Mouse (Mus musculus): ENCODE measurements around the gene Dnm3.

Gene Dnm3

DNA sequence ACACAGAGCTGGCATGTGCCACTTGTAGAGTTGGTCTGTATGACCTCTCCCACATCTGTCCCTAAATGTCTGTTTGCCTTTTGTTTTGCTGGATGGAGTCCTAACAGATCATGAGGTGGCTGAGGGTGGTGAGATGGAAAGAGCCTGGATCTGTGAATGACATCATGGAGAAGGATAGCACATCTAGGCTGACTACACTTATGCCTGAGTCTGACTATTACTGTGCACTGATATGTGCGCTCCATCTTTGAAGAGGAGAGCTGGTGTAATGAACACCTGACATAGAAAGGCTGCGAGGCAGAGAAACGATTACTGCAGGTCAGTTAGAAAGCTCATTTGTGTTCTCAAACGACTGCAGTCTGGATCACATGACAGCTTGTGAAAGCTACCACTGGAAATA, 149.2 kb downstream of the Dnm3 start:
- in situ Hi-C loops (cut with MseI, MboI) = no loop called here

DNA sequence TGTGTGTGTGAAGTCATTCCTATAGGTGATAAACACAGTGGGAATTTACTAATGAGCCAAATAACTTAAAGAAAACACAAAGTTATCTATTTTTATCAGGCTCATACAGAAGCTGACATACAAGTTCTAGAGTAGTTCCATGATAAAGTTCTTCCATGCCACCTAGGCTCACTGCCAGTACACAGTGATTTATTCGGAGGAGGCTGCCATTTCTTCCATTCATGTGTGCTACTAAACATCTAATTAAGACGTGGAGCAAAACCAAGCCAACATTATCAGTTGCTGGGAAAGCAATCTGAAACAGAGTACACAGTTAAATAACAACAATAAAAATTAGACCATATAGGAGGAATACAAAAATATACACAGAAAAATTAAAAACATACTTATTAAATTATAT, 150.2 kb downstream of the Dnm3 start:
- in situ Hi-C loops (cut with MseI, MboI) = no loop called here

DNA sequence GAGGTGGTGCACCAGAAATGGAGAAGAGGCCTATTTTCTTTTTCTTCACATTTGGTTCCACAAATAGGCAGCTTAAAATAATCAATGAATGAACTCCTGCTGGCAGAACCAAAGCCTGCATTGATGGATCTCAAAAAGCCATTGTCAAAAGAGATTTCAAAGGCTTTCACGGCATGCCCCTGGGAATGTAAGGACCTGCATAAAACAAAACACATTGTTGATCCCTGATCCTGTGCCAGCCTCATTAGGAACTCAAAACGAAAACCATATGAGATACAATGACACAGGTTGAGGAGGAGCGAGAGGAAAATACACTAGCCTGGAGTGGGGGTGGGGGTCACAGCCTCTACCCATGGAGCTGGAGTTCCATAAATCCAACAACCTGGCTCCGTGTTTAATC, 153.4 kb downstream of the Dnm3 start:
- in situ Hi-C loops (cut with MseI, MboI) = no loop called here

DNA sequence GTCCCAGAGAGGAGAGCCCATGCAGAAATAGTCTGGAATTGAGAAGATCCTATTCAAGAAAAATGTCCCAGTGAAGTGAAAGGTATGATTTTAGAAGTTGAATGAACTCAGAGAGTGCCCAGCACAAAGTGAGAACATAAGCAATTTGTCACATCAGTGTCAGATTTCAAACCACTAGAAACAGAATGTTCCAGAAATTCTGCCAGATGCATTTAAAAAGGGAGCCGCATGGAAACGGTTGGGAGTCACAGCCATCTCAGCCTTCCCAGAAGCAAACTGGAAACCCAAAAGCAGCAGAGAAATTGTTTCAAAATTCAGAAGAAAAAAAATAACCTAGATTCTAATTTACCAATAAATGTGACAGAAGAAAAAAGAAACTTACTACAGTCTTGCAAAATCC, 154.7 kb downstream of the Dnm3 start:
- in situ Hi-C loops (cut with MseI, MboI) = no loop called here

DNA sequence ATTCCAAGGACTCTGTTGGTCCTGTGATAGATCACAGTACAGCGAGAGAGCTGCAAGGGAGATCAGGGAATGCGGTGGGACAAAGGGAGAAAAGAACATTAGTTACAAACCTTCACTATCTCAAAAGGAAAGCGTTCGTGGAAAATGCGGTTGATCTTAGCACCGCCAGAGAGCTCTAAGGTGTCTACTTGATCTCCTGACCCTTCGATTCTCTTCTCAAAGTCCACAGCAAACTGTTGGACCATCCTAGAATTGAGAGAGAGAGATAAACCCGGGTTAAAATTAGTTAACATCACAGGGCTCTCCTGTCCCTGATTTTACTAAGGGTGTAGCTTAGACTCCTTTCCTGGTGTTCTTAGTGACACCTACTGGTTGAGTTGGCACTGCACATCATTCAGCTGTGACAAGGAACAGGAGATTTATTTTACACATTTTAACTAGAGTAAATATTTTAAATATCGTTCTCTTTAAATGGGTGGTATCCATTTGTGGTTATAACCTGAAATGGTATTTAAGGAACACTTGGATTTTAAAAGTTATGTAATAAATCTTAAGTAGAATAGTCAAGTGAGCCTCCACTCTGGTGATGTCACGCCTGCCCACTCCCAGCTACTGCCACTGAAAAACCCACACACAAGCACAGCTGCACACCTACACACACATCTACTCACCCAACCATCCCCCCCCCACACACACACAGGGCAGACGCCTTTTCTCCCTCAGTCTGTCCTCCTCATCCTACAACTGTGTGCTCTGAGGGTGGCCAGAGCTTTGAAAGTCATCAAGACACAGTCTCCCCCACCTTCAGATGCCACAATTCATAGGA, 164.2 kb downstream of the Dnm3 start:
- in situ Hi-C loops (cut with MseI, MboI) = loop anchor here (5.0 kb wide), 2 partner anchors 306 to 316 kb away; no protein-coding TSS in a partner anchor

DNA sequence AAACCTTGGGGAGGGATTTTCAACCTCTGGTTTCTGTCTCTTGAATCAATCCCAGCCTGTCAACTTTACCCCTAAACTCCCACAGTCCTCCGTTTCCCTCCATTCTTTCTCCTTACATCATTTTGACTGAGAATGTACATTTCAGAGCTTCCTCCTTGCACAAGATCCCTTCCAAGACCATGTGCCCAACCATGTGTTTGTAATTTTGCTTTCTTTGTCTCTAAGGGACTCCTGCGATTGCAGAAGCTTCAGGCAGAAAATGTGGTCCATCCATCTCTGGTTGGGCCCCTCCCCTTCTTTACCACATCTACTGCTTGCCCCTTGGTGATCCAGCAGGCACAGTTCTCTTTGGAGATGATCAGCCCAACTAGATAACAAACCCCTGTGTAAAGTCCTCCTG, 165.2 kb downstream of the Dnm3 start:
- in situ Hi-C loops (cut with MseI, MboI) = loop anchor here (5.0 kb wide), 2 partner anchors 305 to 315 kb away; no protein-coding TSS in a partner anchor

DNA sequence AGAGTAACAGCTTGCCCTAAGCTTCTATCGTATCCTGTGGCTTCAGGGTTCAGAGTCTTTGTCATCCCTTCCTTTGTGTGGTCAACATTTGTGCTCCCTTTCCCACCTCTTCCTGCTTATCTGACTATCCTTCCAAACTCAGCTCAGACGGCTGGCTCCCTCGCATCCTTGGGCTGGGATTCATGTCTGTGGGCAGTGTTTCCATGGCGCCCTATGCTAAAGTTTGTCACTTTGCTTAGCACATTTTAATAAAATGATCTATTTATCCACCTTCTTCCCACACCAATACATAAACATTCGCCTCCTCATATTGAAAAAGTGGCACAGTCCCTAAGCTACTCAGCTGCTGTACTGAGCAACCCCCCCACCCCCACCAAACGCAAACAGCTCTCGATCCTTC, 165.7 kb downstream of the Dnm3 start:
- in situ Hi-C loops (cut with MseI, MboI) = loop anchor here (5.0 kb wide), 2 partner anchors 305 to 315 kb away; no protein-coding TSS in a partner anchor

DNA sequence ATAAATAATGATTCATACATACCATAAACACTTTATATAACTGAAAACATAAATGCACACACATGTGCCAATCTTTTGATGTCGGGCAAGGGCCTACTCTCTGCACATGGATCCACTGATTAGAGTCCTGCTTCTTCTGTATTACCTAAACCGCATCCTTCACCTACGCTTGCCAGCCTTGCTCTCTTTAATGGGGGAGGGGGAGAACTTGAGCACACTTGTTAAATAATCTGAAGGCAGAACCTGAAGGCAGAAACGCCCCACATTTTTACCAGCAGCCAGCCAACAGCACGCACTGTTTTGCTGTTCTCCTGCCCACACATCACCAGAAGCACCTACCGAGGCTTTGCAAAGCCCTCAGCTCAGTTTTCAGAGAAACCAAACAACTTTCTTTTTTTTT, 172.6 kb downstream of the Dnm3 start:
- in situ Hi-C loops (cut with MseI, MboI) = no loop called here

DNA sequence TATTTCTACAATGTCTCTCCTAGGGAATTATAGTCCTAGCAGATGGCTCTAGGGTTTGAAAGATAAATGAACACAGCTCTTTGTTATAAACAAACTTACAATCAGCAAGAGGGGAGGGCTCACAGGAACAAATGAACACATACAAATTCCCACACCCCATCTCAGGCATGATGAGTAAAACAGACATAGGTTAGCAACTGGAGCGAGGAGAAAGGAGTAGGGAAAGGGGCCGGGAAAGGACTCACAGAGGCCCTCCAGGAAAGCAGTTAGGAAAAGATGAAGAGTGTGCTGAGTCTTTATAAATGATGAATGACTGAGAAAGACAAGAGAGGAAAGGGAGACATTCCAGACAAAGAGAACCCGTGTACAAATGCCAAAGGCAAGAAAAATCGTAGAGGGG, 175.4 kb downstream of the Dnm3 start:
- in situ Hi-C loops (cut with MseI, MboI) = no loop called here

DNA sequence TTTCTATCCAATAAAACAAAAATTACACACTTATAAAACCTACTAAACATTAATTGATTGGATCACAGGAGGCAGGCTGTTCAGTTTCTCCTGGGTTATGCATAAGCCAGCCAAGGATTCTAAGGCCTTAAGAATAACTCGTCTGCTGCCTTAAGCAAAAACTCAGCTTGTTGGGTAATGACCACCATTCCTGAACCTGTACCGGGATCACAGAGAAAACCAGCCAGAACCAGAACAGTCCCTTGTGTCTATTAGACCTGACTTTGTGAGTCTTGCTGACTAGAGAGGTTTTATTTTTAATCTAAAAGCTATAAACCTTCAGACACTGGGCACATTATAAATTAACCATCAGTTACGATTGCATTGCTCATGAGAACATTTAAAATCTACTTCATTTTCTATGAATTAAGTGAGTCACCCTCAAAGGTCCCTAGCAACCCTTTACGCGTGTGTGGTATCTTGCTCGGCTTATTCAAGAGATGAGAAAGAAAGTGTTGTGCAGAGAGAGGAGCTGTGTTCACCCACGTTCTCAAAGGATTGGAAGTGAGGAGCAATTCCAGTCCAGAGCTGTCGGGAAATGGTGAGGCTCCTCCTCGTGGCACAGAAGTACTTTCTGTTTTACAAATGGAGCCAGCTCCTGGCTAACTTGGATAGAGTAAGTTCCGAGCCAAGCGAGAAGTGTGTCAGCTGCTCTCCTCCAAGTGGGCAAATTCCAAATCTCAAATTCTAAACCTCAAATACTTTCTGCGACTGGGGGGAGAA, 178.1 kb downstream of the Dnm3 start:
- in situ Hi-C loops (cut with MseI, MboI) = no loop called here

DNA sequence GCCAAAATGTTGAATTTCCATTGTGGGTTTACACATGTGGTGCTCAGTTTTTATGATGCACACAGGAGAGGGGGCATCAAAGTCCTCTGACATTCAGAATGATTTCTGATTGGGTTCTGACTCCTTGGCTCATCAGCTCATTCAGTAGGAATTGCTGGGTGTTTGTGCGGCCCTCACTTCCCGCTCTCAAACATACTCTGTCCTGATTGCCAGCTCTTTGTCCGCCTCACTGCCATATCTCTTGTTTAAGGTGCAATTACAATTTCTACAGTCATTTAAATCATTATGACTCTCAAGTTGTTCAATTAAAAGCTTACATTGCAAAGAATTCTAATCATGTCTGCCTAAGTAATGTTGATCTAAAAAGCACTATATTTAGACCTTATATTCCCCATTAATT, 179.3 kb downstream of the Dnm3 start:
- in situ Hi-C loops (cut with MseI, MboI) = no loop called here

DNA sequence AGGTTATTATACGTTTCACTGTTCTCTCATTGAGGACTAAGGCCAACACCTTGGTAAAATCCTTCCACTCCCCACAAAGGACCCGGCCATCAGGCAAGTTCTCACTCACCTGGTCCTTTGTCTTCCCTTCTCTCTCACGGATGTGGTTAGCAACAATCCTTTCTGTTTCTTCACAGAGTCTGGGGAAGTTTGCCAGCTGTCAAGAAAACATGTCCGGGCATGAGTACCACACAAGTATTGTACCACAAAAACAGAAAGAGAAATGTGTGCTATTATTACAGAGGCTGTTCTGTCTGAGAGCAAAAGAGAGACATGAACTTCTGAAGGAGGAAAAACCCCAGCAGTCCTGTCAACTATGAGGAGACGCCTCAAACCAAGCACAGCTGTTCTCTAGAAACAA, 182.4 kb downstream of the Dnm3 start:
- in situ Hi-C loops (cut with MseI, MboI) = no loop called here

DNA sequence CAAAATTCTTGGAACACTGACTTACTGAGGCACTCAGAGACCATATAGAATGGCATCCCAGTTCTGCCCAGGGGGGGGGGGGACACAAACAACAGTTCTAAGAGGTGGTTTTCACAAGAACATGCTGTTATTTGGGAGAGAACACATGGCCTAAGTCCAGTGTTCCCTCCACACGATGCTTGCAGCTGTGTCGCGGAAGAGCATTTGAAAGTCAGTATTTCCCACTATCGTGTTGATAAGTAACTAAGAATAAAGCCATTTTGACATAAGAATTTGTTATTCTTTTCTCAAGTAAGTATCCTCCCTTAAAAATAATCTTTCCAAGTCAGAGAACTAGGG, 183.3 kb downstream of the Dnm3 start:
- in situ Hi-C loops (cut with MseI, MboI) = no loop called here

DNA sequence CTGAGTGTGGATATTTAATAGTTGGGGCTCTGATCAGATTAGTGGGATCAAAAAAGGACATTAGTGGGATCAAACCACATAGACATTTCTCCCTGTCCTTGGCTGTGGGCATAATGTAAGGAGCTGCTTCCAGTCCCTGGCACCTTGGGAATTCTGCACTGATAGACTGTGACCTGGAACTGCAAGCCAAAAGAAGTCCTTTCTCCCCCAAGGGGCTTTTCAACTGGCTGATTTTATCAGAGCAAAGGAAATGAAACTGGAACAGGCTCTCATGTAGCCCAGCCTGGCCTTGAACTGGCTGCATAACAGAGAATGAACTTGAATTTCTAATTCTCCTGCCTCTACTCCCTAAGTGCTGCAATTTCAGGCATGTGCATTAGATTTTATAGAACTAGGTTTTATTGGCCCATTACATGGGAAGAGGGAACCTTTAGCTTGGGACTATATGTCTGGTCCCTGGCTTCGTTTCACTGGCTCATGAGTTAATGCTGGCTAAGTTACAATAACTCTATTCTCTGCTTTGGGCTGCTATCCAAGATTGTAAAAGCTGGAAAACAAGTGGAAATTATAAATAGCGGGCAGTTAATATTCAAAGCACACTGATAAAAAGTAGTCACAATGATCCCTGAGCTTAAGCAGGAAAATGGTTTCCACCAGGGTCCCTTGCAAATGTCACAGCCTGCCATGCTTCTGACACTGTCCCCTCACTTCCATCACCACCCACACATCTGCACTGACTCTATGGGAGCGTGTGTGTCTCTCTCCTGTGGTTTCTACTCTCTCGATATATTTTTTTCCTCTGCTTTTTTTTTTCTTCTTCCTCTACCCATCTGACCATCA, 183.9 kb downstream of the Dnm3 start:
- in situ Hi-C loops (cut with MseI, MboI) = no loop called here

DNA sequence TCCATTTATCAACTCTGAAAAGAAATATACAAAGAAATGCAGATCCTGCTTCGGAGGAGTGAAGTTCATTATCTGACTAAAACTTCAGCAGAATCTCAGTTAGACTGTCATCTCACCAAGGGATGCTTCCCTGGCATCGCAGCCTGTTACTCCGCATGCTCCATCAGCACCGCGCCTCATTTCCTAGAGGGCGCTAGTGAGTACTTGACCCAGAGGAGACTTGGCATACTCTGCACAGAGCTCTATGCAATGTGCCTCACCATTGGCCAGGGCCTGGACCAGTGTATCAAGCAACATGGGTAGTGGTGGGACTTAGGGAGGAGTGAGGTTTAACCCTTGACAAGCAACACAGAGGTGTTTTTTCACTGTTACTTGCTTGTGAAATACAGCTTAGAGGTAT, 190.9 kb downstream of the Dnm3 start:
- in situ Hi-C loops (cut with MseI, MboI) = no loop called here

DNA sequence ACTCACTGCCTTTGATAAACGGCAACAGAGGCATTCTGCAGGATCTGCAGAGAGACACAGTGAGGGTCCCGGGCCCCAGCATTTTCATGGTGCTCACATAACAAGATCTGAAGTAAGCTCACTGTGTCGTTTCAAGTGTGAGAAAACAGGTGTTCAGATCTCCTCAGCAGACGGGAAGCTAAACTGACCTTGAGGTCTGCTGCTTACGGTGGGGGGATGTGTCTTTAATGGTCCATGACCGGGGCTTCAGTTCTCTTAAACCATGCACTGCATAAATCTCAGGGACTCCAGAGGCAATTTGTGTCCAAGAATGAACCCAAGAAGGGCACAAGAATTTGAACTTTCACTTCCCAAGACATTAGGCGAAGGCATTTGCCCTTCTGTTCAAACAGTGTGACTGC, 195.9 kb downstream of the Dnm3 start:
- in situ Hi-C loops (cut with MseI, MboI) = no loop called here

DNA sequence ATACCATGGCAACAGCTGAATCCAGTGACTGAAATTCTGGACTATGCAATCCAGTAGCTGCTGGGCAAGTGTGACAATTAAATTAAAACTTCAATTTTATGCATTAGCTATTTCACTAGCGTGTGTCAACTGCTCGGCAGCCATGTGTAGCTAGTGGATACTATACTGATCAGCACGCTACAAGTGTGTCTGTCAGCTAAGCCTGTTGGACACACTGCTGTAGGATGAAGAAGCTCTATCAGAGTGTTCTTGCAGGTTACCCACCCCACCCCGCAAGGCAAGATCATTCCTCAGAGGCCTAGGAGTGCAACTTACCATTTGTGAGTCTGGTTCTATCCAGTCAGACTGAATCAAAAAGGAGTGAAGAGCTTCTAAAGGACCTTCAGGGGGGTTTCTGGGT, 197.8 kb downstream of the Dnm3 start:
- in situ Hi-C loops (cut with MseI, MboI) = no loop called here

DNA sequence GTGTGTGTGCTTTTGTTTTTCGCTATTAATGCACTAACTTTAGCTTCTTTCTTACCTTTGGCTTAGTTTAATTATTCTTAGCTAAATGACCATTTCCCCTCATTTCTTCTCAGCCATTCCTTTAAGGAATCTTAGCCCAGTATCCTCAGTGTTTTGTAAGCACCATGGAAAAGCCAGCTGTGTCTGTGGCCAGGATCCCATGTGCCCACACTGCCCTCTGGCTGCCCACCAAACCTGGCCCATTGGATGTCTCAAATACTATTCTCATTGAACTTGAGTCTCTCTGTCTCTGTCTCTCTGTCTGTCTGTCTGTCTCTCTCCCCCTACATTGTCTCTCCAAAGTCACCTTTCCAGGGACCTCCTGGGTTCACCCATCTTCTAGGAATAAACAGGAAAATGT, 201.8 kb downstream of the Dnm3 start:
- in situ Hi-C loops (cut with MseI, MboI) = no loop called here

DNA sequence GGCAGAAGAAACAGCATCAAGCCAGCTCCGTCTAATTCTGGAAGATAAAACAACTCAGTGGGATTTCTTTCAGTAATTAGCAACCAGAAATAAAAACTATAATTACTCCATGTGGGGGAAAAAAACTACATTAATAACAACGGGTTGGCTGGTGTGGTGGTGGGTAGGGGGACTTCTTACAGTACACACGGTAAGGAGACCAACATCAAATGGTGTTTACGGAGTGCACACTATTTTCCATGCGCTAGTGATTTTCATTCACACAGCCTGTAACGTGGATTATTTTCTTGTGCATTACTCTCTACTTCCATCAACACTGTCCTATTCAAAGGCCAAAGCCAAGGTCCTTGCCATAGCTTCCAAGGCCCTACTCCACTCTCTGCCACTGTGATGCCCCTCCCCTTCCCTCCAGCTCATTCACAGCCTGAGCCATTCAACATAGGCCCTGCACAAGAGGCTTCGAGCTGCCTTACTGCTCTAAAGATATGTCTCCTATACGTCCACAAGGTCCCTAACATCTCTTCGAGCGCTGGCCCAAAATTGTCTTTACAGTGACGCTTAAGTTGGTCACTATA, 203.1 kb downstream of the Dnm3 start:
- in situ Hi-C loops (cut with MseI, MboI) = no loop called here

DNA sequence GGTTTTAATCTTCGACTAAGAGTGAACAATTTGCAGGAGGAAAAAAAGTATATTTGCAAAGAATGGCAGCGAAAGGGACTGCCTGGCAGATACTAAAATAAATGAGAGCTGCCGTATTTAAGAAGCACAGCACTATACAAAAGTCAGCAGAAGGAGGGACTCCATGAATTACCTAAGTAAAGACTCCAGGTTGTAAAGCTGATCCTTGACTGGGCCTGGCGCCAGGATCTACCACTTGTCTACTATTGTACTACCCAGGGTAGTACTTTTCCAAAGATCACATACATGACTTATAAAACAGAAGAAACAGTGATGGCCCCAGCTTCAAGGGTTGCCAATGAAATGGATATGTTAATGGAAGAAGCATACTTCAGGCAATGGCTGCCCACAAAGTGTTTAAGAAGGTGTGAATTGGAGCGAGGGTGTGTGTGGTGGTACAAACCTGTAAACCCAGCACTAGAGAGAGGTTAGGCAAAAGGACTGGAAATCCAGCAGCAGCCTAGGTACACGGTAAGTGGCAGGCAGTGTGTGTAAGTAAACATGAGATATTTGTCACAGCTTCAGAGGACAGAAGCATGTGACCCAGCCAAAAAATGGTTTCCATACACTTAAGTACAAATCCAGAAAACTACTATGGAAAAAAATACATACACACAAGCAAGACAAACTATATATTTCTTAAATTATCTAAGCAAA, 220.8 kb downstream of the Dnm3 start:
- in situ Hi-C loops (cut with MseI, MboI) = no loop called here

DNA sequence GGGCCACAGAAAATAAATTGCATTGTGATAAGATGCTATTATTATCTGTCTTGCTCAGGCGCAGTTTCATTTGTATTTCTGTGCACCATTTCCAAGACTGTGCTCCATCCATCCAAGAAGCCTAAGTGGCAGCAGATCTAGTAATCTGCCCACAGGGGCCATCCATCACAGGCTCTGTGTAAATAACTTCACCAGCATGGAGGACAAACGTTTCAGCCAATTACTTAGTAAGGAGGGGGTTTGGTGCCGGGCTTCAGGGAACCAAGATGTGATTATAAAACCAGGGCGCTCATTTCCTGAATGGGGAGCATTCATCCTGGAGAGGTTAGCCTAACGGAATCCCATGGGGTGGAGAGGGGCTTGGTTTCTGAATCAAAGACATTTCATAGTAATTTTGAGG, 222.9 kb downstream of the Dnm3 start:
- in situ Hi-C loops (cut with MseI, MboI) = no loop called here
